Mouse (Mus musculus): ENCODE results near the gene Rab3il1. TPM values are rescaled to one million over a fixed set of nuclear protein-coding genes. Genes with fewer than 3 reads are reported as not detected.

Rab3il1 gene
- total RNA-seq, 2 experiments from 2014 or later, result 9.4 TPM

DNA sequence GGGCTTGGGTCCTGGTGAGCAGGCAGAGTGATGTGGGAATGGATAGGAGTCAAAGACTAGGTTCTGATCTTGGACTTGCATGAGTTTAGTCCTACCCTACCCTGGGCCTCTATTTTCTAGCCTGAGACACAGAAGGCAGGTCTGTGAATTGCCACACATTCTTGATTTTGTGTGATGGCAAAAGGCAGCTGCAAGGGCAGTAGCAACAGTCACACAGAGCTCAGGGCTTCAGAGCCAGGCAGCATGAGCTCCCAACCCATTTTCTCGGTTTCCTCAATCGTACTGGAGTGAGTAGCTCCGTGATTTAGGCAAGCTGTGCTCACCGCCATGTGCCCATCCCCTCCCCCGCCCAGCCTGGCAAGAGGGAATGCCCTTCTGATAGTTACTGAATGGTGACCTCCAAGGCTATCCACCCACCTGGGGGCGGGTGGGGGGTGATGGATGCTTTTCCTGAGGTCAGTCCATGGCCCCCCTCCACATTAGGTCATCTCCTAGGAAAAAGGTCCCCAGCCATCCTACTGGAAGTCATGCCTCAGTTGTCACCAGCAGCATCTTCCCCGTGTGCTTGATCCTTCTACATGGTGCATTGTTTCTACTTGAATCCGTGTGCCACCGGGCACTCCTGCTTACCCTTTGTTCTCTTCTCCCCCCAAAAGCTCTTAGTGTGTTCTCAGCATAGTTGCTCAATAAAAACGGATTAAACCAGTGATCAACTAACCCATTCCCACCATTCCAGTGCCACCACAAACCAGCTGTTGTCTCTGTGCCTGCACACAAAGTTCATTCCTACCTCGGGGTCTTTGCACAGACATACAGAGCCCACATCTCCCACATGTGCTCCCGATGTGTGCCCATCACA lies 4.0 kb upstream of the Rab3il1 start:
- Histone ChIP-seq H3K27ac (no peak overlapping the region), H3K4me3 (no peak overlapping the region)
- no peak for TF ChIP-seq CTCF (IDR thresholded peaks at IDR 0.05)
- intact Hi-C loops (cut with DNase I), result no loop called here
- no peak for DNase-seq (ENCODE audit: extremely low spot score in 1 of 2, low spot score in 2 of 2)

DNA sequence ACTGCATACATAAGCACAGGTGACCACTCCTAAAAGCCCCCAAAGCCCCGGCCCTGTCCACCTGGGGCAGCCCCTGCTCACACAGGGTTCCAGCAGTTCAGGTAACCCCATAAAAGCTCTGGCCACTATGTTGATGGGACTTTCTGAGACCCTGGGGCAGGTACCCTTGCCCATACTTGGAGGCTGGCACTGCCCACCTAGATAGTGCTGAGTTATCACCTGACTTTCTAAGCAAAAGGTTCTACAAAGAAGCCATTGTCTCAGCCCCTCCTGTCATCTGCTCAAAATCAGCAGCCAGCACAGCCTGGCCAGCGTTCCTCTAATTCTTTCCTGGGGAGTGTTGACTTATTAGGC lies 3.4 kb upstream of the Rab3il1 start:
- Histone ChIP-seq H3K4me3 (no peak overlapping the region), H3K27ac (no peak overlapping the region)
- intact Hi-C loops (cut with DNase I), result no loop called here
- no peak for TF ChIP-seq CTCF (IDR thresholded peaks at IDR 0.05)
- DNase-seq (ENCODE audit: extremely low spot score in 1 of 2, low spot score in 2 of 2), result no peak

DNA sequence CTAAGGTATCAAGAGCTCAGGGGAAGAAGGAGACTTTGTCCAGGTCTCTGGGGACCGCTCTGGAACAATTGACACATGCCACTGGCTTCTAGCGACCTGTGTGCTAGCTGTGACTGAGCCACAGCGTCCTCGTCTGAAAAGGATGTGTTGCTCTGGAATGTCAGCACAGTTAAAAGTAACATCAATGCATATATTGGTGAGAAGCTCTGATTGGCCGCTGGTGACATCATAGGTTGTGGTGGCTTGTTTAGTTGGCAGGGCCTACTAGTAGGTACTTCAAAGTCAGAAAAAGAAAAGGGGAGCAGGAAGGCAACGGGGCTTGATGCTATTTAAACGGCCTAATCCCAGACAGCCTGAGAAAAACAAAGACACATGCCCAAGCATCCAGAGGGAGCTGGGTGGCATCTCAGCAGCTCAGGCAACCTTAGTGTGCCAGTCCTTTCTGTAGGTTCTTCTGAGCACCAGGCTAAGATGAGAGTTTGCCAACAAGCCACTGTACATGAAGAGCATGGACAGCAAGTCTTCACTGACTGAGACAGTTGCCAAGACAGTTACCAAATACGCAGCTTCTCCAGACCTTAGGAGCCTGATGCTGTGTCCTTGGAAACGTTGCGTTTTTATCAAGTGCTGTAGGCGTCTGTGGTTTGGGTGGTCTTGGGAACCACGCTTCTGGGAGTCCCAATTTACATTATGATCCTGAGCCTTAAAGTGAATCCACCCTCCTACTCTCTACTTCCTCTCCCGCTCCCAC lies 2.6 kb upstream of the Rab3il1 start:
- TF ChIP-seq CTCF (IDR thresholded peaks at IDR 0.05), result no peak
- Histone ChIP-seq H3K4me3 (no peak overlapping the region), H3K27ac (no peak overlapping the region)
- intact Hi-C loops (cut with DNase I), result no loop called here
- DNase-seq (ENCODE audit: extremely low spot score in 1 of 2, low spot score in 2 of 2), result no peak

DNA sequence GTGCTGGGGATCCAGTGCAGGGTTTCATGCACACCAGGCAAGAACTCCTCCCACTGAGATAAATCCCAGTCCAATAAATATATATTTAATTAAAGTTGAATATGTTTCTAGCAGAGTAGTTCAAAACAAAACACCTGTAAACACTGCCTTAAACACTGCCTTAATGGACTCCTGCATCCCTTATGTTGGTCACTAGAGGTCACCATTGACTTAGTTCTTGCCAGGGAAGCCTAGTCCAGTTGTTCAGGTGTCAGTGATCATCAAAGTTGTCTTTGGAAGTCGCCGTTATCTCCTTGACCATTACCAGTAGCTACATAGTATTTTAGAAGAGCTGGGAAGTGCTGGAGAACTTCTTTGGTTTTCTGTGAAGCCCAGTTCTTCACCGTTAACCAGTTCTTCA lies 1.1 kb upstream of the Rab3il1 start:
- Histone ChIP-seq H3K27ac (no peak overlapping the region), H3K4me3 (no peak overlapping the region)
- peak; percentile 81 for TF ChIP-seq CTCF (IDR thresholded peaks at IDR 0.05)
- no peak for DNase-seq (ENCODE audit: extremely low spot score in 1 of 2, low spot score in 2 of 2)
- intact Hi-C loops (cut with DNase I), result loop anchor here (1.0 to 2.0 kb wide), 3 partner anchors 22 to 199 kb away; no protein-coding TSS in a partner anchor

DNA sequence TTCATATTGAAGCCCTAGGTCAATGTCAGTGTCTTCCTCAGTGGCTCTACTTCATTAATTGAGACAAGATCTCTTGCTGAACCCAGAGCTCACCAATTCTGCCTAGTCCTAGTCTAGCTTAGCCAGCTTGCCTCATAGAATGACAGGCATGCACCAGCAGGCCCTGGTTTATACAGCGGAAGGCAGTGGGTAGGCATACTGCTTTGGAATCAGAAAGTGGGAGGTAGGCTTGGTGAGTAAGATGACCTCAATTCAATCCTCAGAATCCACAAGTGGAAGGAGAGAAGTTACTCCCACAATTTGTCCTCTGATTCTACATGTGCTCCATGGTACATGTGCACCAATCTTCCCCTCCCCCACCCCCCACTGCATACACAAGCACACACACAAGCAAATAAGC lies 2.2 kb downstream of the Rab3il1 start:
- no peak overlapping the region for H3K27ac ChIP-seq
- TF ChIP-seq CTCF (IDR thresholded peaks at IDR 0.05), result no peak
- intact Hi-C loops (cut with DNase I), result no loop called here
- H3K4me3 ChIP-seq, result no peak overlapping the region
- DNase-seq (ENCODE audit: extremely low spot score in 1 of 2, low spot score in 2 of 2), result no peak

DNA sequence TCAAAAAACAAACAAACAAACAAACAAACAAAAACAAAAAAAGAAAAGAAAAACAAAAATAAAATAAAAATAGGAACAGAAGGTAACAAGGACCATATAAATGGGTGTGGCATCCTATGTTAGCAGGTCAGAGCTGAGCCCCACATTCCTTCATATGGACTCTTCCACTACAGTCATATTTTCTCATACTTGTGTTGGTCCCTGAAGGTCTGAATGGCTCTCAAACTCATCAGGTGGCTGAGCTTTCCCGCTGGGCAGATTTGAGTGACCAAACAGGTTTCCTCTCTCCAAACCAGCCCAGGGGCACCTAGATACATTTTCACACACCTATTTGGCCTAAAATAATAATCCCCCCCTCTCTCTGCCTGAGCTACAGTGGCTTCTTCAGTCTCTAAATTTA lies 9.9 kb downstream of the Rab3il1 start:
- H3K4me3 ChIP-seq, result no peak overlapping the region
- TF ChIP-seq CTCF (IDR thresholded peaks at IDR 0.05), result no peak

DNA sequence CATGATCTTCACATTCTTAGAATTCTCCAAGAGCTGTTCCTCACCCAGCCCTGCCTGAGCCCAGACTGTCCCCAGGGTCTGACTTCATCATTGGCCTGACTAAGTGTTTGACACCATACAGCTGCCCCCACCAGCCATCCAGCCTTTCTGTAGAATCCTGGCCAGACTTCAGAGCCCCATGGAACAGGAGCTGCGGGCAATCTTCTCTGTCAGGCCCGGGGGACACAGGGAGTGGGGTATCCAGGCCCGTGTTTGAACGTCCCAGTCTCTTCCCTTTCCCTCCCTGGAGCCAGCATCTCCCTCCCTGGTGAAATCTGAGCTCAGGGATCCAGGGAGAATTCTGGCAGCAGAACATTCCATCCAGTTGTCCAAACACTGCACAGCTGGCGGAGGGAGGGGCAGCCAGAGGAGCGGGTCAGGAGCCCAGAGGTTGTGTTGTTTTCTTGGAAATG lies 11.4 kb downstream of the Rab3il1 start:
- TF ChIP-seq CTCF (IDR thresholded peaks at IDR 0.05), result no peak
- Histone ChIP-seq H3K4me3 (no peak overlapping the region), H3K27ac (no peak overlapping the region)
- intact Hi-C loops (cut with DNase I), result loop anchor here (10.0 kb wide), 1 partner anchor 788 kb away; no protein-coding TSS in a partner anchor
- DNase-seq (ENCODE audit: extremely low spot score in 1 of 2, low spot score in 2 of 2), result peak in 1 of 2 experiments; percentile 8

More for the DNA sequence above, 9.9 kb downstream of the Rab3il1 start:
- DNase-seq (ENCODE audit: extremely low spot score in 1 of 2, low spot score in 2 of 2), result no peak
- no peak overlapping the region for H3K27ac ChIP-seq
- intact Hi-C loops (cut with DNase I), result loop anchor here (10.0 kb wide), 1 partner anchor 787 kb away; no protein-coding TSS in a partner anchor

DNA sequence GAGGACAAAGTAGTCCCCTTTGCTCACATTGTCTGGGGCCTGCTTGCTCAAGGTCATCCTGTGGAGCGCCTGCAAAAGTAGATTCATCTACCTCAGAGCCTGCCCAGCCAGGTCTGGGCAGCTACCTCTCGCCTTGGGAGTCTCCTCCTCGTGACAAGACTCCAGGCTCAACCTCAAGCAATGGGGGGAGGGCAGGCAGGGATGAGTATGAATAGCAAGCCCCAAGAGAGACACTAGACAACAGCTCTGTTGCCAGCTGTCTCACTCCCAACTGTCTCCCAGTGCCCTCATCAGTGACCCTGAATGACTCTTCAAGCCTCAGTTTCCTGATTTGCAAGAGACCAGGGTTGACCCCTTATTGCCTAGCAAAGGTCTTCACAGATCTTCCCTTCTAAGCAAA lies 11.9 kb downstream of the Rab3il1 start:
- no peak overlapping the region for H3K27ac ChIP-seq
- H3K4me3 ChIP-seq, result no peak overlapping the region
- intact Hi-C loops (cut with DNase I), result loop anchor here (10.0 kb wide), 1 partner anchor 789 kb away; no protein-coding TSS in a partner anchor
- DNase-seq (ENCODE audit: extremely low spot score in 1 of 2, low spot score in 2 of 2), result peak in 1 of 2 experiments; percentile 8
- no peak for TF ChIP-seq CTCF (IDR thresholded peaks at IDR 0.05)

DNA sequence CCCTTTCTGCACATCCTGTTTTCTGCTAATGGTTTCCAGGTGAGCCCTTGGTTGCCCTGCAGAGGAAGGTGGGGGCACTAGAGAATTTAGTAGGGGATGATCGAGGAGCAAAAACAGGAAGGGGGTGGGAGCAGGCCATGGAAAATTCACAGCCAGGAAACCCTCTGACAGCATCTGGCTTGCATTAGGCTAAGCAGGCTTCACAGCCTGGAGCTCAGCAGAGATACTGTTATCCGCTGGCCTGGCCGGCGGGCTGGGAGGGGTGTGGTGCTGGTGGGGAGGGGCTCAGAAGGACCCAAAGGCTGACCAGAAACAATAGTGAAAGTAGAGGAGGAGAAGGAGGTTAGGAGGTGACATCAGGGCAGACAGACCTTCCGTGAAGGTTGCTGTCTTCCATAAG lies 12.4 kb downstream of the Rab3il1 start:
- TF ChIP-seq CTCF (IDR thresholded peaks at IDR 0.05), result no peak
- Histone ChIP-seq H3K4me3 (no peak overlapping the region), H3K27ac (no peak overlapping the region)
- no peak for DNase-seq (ENCODE audit: extremely low spot score in 1 of 2, low spot score in 2 of 2)
- intact Hi-C loops (cut with DNase I), result loop anchor here (10.0 kb wide), 1 partner anchor 789 kb away; no protein-coding TSS in a partner anchor

DNA sequence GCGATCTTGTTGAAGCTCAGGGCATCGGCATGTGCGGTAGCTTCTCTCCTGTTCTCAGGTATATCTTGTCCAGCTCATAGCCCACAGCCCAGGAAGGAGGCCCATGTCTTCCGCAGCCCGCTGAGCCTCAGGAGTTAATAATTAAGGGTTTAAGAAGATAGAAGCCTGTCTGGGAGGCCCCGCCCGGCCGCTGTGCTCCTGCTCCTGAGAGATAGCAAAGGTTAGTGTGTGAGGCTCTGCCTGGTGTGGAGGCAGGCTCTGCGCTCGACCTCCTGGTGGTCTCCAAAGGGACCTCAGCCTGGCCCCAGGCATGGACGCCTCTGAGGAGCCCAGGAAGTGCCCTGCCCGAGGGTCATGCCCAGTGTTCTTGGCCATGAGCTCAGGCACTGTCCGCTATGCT lies 13.4 kb downstream of the Rab3il1 start:
- Histone ChIP-seq H3K4me3 (no peak overlapping the region), H3K27ac (no peak overlapping the region)
- TF ChIP-seq CTCF (IDR thresholded peaks at IDR 0.05), result no peak
- intact Hi-C loops (cut with DNase I), result loop anchor here (10.0 kb wide), 1 partner anchor 790 kb away; no protein-coding TSS in a partner anchor
- DNase-seq (ENCODE audit: extremely low spot score in 1 of 2, low spot score in 2 of 2), result no peak

DNA sequence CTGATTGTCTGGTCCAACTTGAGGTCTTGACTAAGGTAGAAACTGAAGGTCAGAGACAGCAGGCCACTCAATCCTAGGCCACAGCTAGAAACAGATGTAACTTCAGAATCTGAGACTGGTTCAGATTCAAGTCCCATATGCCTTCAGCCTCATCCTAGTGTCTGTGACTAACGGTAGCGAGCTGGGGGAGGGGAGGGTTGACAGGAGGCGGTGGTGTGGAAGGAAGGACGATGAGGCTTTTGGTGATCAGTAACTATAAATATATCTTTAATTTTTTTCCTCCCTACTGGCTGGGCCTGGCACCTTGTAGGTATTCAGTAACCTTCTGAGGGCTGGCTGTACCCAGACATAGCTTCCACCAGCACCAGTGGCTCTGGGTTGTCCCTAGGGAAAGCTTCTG lies 14.0 kb downstream of the Rab3il1 start:
- no peak for DNase-seq (ENCODE audit: extremely low spot score in 1 of 2, low spot score in 2 of 2)
- Histone ChIP-seq H3K27ac (no peak overlapping the region), H3K4me3 (no peak overlapping the region)
- no peak for TF ChIP-seq CTCF (IDR thresholded peaks at IDR 0.05)
- intact Hi-C loops (cut with DNase I), result loop anchor here (10.0 kb wide), 1 partner anchor 791 kb away; no protein-coding TSS in a partner anchor

DNA sequence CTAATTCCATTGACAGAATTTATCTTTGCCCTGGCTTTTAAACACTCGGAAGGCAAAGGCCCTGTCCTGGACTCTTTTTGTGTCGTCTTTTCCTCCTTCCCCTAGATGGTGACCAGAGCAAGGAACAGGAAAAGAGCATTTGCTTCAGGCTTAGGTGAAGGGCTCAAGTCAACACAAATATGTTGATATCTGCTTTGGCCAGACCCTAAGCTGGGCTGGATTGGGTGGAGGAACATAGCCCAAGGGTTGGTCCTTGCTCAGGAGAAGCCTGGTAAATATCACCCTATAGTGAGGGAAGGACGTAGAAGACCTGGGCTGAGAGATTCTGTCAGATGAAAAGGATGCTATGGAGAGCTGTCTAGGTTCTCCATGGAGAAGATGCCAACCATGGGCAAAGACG lies 14.7 kb downstream of the Rab3il1 start:
- DNase-seq (ENCODE audit: extremely low spot score in 1 of 2, low spot score in 2 of 2), result no peak
- intact Hi-C loops (cut with DNase I), result loop anchor here (10.0 kb wide), 1 partner anchor 791 kb away; no protein-coding TSS in a partner anchor
- Histone ChIP-seq H3K4me3 (no peak overlapping the region), H3K27ac (no peak overlapping the region)
- TF ChIP-seq CTCF (IDR thresholded peaks at IDR 0.05), result no peak
